Mouse (Mus musculus) MN1 (cell line): ENCODE measurements at regions not wholly inside any gene's neighbourhood (a gene's known extent, or its start where the extent isn't known, plus 50 kb on each side); places are given as distances from the start of the nearest gene placed in this dataset.

Experiments
- DNase-seq: peaks from one replicate; pipeline ENCODE4 v3.0.0-alpha.2; 2016; ENCODE audit warnings: low spot score

GRCm38 (mm10) chr3:9884691-9885354 is 203.1 kb upstream of the Gm9833 start:
- DNase-seq = no peak

- DNase-seq = no peak
These were observed 202.3 kb upstream of the Gm9833 start for GRCm38 (mm10) chr3:9885565-9885964.

- no peak for DNase-seq
These were observed 201.8 kb upstream of the Gm9833 start for GRCm38 (mm10) chr3:9886077-9886476.

- no peak for DNase-seq
These were observed 200.9 kb upstream of the Gm9833 start for GRCm38 (mm10) chr3:9886765-9887626.

GRCm38 (mm10) chr3:9887627-9887994 is 200.3 kb upstream of the Gm9833 start:
- DNase-seq = no peak

- DNase-seq = no peak
These were observed 199.9 kb upstream of the Gm9833 start for GRCm38 (mm10) chr3:9888051-9888450.

GRCm38 (mm10) chr3:9892884-9893494 is 194.9 kb upstream of the Gm9833 start:
- no peak for DNase-seq

- no peak for DNase-seq
These were observed 192.3 kb upstream of the Gm9833 start for GRCm38 (mm10) chr3:9895396-9896135.

GRCm38 (mm10) chr3:9896303-9896702 is 191.6 kb upstream of the Gm9833 start:
- no peak for DNase-seq

GRCm38 (mm10) chr3:9901663-9902062 is 186.2 kb upstream of the Gm9833 start:
- no peak for DNase-seq

GRCm38 (mm10) chr3:9913357-9913756 is 174.6 kb upstream of the Gm9833 start:
- DNase-seq = no peak

- no peak for DNase-seq
These were observed 171.3 kb upstream of the Gm9833 start for GRCm38 (mm10) chr3:9916538-9917106.

GRCm38 (mm10) chr3:9920331-9920730 is 167.6 kb upstream of the Gm9833 start:
- DNase-seq = no peak

- no peak for DNase-seq
These were observed 166.2 kb upstream of the Gm9833 start for GRCm38 (mm10) chr3:9921730-9922129.

- DNase-seq = no peak
These were observed 165.3 kb upstream of the Gm9833 start for GRCm38 (mm10) chr3:9922541-9923046.

GRCm38 (mm10) chr3:9924630-9925029 is 163.3 kb upstream of the Gm9833 start:
- DNase-seq = no peak

GRCm38 (mm10) chr3:9936853-9937441 is 151.0 kb upstream of the Gm9833 start:
- DNase-seq = no peak

- DNase-seq = no peak
These were observed 149.3 kb upstream of the Gm9833 start for GRCm38 (mm10) chr3:9938651-9939050.

- no peak for DNase-seq
These were observed 145.3 kb upstream of the Gm9833 start for GRCm38 (mm10) chr3:9942631-9943030.

- peak; percentile 48 for DNase-seq
These were observed 140.4 kb upstream of the Gm9833 start for GRCm38 (mm10) chr3:9947357-9948065.

GRCm38 (mm10) chr3:9948114-9948513 is 139.8 kb upstream of the Gm9833 start:
- DNase-seq = no peak
